Mouse (Mus musculus) kidney, adult 2 months (tissue): ENCODE results near the gene Gm20708. TPM values are rescaled to one million over a fixed set of nuclear protein-coding genes. Genes with fewer than 3 reads are reported as not detected.

Experiments
- DNase-seq: peaks from one replicate; pipeline ENCODE4 v3.0.0; 2021
- H3K27ac ChIP-seq: fragments of 200-500 bp; 2 replicates; pipeline ENCODE4 v1.5.1; 2012; ENCODE audit warnings: low read depth, low read length, control low read depth, inconsistent platforms; ENCODE audit not compliant: insufficient read depth
- H3K27me3 ChIP-seq: fragments of 200-500 bp; replicated peaks from 2 replicates; pipeline ENCODE4 v1.6.1; 2012; ENCODE audit warnings: mild to moderate bottlenecking, moderate library complexity, low read length, inconsistent platforms; ENCODE audit not compliant: control insufficient read depth, insufficient read depth
- H3K36me3 ChIP-seq: fragments of 200-500 bp; 2 replicates; pipeline ENCODE4 v1.6.1; 2012; ENCODE audit warnings: mild to moderate bottlenecking, moderate library complexity, low read length, inconsistent platforms; ENCODE audit not compliant: control insufficient read depth, insufficient read depth
- H3K4me1 ChIP-seq: fragments of 200-500 bp; 2 replicates; pipeline ENCODE4 v1.6.1; 2011; ENCODE audit warnings: low read length; ENCODE audit not compliant: control insufficient read depth, insufficient read depth
- H3K4me3 ChIP-seq: fragments of 200-500 bp; 2 replicates; pipeline ENCODE4 v1.5.1; 2011; ENCODE audit warnings: mild to moderate bottlenecking, low read depth, low read length, control low read depth; ENCODE audit not compliant: insufficient read depth
- CTCF ChIP-seq: fragments of 200-500 bp; conservative IDR thresholded peaks from 2 replicates; pipeline ENCODE4 v1.5.1; 2011; ENCODE audit warnings: low read depth, mild to moderate bottlenecking, control low read depth, low read length, moderate library complexity, mixed read lengths; ENCODE audit not compliant: insufficient read depth, insufficient read length
- POLR2A ChIP-seq: fragments of 200-500 bp; IDR thresholded peaks from one replicate; pipeline ENCODE4 v1.6.1; 2011; ENCODE audit warnings: low read depth, low read length, control low read depth
- WGBS: fragments of 180-500 bp; shearing (Covaris S2); methylation state at CpG from one replicate; pipeline ENCODE4 v1.1.7; 2018; 5-methylcytosine and 5-hydroxymethylcytosine counted together
- polyA plus RNA-seq: library from polyadenylated mRNA; depleted of rRNA; stranded (reverse); fragments of >200 nt; gene quantifications from 2 replicates; pipeline ENCODE4 v1.2.3, GENCODE M21; 2012

Gene Gm20708
- polyA plus RNA-seq, 1 experiment, result 0.22 TPM

DNA sequence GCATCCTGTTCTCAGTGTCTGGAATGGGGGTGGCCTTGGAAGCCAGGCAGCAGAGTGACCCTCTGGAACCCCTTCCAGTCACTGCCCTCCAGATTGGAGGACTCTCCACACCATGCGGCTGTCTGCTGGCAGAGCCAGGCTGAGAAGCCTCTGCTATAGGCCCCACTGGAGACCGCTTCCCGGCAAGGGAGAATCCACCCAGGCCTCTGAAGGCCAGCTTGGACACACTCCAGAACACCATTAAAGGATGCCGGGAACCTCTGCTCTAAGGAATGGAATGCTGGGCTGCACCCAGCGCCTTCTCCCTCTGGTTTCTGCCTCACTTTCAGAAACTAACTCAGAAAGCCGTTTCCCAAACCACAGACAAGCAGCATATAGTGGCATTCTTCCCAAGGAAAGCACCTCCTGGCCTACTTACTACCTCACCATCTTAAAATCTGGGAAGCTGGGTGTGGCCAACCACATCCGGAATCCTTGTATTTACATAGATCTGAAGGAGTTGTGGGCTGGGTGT, 13.3 kb downstream of the Gm20708 start:
- Histone ChIP-seq H3K27ac (no peak overlapping the region), H3K4me1 (peaks cover 29% of the 10 kb centered on the region; the same call in 1 of the 2 replicates)
- 43% methylated on average over 7 of the region's 7 CpGs for WGBS

DNA sequence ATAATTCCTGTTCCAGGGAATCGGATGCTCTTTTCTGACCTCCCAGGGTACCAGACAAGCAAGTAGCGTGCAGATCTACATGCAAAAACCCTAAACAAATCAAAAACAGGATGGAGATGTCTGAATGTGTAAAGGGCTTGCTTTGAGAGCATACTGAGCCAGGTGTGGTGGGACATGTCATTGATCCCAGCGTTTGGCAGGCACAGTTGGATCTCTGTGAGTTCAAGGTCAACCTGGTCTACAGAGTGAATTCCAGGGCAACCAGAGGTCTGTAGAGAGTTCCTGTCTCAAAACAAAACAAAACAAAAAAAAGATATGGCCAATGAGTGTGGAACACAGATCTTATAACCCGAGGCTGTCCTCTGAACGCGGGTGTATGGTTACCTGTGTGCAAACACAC, 13.9 kb downstream of the Gm20708 start:
- H3K4me3 ChIP-seq, result no peak overlapping the region
- DNase-seq, result no peak
- 79% methylated on average over 6 of the region's 6 CpGs for WGBS
- H3K36me3 ChIP-seq, result no peaks in the 10 kb centered on the region
- no peak overlapping the region for H3K27ac ChIP-seq
- TF ChIP-seq POLR2A, result no peak
- TF ChIP-seq CTCF, result no peak
- H3K27me3 ChIP-seq, result no peaks in the 10 kb centered on the region
- peaks cover 35% of the 10 kb centered on the region; the same call in 1 of the 2 replicates for H3K4me1 ChIP-seq

More for the DNA sequence above, 13.3 kb downstream of the Gm20708 start:
- DNase-seq, result peak; percentile 50
- no peaks in the 10 kb centered on the region for H3K27me3 ChIP-seq
- no peak overlapping the region for H3K4me3 ChIP-seq
- TF ChIP-seq CTCF (no peak), POLR2A (no peak)
- H3K36me3 ChIP-seq, result no peaks in the 10 kb centered on the region

DNA sequence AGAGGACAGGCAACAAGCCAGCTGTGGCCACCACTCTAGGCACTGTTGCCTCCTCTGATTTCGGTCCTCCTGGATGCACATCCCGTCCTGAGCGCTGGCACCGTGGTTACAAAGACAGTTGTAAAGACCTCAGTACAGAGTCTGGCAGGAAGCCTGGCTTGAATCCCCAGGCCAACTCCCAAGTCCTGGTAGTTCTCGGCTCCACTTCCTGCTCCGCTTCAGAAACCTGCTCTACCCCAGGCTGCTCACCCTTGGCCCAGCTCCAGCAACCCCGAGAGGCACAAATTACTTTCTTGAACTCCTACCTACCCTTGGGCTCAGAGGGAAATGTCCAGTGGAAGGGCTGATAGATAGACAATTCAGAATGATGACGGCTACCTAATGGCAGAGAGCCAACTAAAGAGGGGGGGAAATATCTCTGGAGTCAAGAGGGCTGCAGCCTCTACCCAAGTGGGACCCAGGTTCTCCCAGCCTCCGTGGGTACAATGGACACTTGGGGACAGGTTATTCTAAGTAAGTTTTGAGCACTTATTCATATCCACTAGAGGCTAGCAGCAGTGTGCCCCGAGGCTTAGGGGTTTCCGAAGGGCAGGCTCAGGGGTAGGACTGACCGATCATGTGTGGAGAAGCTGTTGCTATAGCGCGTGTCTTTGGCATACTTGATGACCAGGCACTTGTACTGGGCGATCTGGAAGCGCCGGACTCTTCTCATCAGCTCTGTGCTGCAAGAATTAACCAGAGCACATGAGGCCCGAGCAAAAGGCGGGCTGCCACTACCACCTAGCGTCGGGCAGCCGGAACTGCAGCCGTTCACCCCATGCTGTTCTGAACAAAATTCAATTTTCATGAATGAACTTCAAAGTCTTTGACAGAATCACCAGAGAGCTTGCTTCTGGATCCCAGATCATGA, 14.8 kb downstream of the Gm20708 start:
- H3K27ac ChIP-seq, result no peak overlapping the region
- 2% methylated on average over 23 of the region's 23 CpGs for WGBS
- peak; percentile 89 for DNase-seq

DNA sequence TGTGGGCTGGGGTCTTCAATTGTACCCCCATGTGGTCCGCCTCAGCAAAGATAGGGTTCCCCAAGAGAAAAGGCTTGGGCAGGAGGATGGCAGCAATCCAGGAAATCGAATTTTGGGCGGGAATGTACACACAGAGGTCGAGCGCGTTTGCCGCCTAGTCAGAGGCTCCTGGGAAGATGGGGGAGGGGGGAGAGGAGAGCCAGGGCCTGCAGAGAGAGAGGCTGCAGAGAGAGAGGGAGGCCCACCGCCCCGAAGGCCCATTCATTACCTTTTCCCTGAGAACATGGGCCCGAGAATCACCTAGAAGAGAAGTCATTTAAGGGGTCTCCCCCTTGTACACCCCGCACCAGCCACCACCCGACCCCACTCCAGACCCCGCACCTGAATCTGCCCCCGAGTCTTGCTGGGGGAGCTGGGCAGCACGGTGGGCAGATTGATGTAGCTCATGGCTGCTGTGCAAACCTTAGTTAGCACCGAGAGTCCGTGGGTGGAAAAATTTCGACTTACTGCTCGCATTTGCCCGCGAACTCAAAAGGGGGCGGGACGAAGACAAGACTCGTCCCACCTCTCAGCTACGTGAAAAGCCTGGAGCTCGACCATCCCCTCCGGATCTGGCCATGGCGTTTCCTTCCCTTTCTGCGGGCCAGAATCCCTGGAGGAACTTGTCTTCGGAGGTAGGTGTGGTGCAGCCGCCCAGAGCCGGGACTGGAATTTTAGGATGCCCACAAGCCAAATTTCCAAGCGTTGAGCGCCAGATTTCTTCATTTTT, 16.0 kb downstream of the Gm20708 start, which contains the start of the genes Afmid and Tk1:
TSS of gene Afmid (plus strand) at position 592 of the 769 bp plus-strand sequence.
TSS of gene Tk1 (minus strand) at position 760 of the 769 bp plus-strand sequence.
- TF ChIP-seq POLR2A (peak; percentile 29), CTCF (no peak)
- Histone ChIP-seq H3K27me3 (no peaks in the 10 kb centered on the region), H3K27ac (peak within 1 kb of the TSS; percentile 99), H3K4me3 (peak within 1 kb of the TSS; percentile 47), H3K36me3 (no peaks in the 10 kb centered on the region), H3K4me1 (peaks cover 55% of the 10 kb centered on the region)
- DNase-seq, result peak; percentile 92
- 1% methylated on average over 34 of the region's 34 CpGs for WGBS

More for the DNA sequence above, 14.8 kb downstream of the Gm20708 start:
- no peaks in the 10 kb centered on the region for H3K36me3 ChIP-seq
- no peak overlapping the region for H3K4me3 ChIP-seq
- H3K4me1 ChIP-seq, result peaks cover 45% of the 10 kb centered on the region
- no peaks in the 10 kb centered on the region for H3K27me3 ChIP-seq
- TF ChIP-seq POLR2A (no peak), CTCF (peak; percentile 93)

DNA sequence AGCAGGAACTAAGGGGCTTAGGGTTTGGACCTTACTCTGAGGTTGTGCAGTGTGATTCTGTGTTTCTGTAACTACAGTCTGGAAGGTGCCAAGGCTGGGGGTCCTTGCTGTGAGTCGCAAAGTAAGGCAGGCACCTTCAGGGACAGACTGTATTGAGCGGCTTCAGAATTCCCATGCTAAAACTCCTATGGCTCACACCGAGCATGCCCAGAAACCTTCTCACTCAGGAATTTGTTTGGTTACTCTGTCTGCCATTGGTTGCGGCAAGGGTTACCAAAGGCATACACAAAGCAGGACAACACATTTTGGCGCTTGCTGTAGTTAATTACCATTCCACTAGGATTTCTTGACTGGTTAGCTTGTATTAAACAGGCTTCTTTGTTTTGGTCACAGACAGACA, 16.7 kb downstream of the Gm20708 start:
- WGBS, result 14% methylated on average over 5 of the region's 5 CpGs
- no peak for TF ChIP-seq CTCF
- TF ChIP-seq POLR2A, result no peak
- Histone ChIP-seq H3K27ac (peak overlapping the region; percentile 99), H3K36me3 (no peaks in the 10 kb centered on the region), H3K4me3 (peak overlapping the region; percentile 47), H3K27me3 (no peaks in the 10 kb centered on the region), H3K4me1 (peaks cover 61% of the 10 kb centered on the region)
- peak; percentile 57 for DNase-seq

DNA sequence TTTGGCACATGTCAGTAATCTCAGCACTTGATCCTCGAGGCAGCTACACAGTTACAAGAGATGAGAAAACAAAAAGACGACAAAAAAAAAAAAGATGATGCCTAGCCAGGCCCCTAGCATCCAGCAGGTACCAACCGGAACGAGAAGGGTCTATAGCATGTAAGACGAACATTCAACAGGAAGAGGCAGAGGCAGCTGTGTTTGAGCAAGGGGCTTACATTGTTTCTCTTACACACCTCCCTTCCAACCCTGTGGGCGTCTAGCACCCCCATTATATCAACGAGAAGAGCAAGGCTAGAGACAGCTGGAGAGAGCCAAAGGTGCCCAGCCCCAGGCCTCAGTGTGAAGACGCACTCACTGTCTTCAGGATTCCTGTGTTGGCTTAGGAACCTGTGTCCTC, 17.4 kb downstream of the Gm20708 start:
- TF ChIP-seq CTCF (no peak), POLR2A (no peak)
- Histone ChIP-seq H3K36me3 (no peaks in the 10 kb centered on the region), H3K27ac (peak overlapping the region; percentile 99), H3K4me3 (no peak overlapping the region), H3K4me1 (peaks cover 61% of the 10 kb centered on the region), H3K27me3 (no peaks in the 10 kb centered on the region)
- WGBS, result 62% methylated on average over 8 of the region's 8 CpGs
- no peak for DNase-seq
